Mouse (Mus musculus) liver, embryonic 14.5 days (tissue): ENCODE data around the gene Plpp3.

Experiments used
- CTCF ChIP-seq: IDR thresholded peaks from 2 replicates; pipeline ENCODE4 v1.5.1; 2016; ENCODE audit warnings: antibody characterized with exemption, low read depth, control low read depth
- EP300 ChIP-seq: IDR thresholded peaks from 2 replicates; pipeline ENCODE4 v1.6.1; 2016; ENCODE audit warnings: antibody characterized with exemption, low read depth

GRCm38 (mm10) chr4:105203303-105203761, 46.2 kb downstream of the Plpp3 start:
- TF ChIP-seq CTCF (no peak), EP300 (no peak)
